Mouse (Mus musculus): ENCODE measurements at regions not wholly inside any gene's neighbourhood (a gene's known extent, or its start where the extent isn't known, plus 50 kb on each side); places are given as distances from the start of the nearest gene placed in this dataset.

- Histone ChIP-seq H3K27me3 (ENCODE audit: poor library complexity, severe bottlenecking) (no peaks in the 10 kb centered on the region), H3K9me3 (no peaks in the 10 kb centered on the region), H3K36me3 (replicated peaks) (no peaks in the 10 kb centered on the region), H3K4me1 (no peaks in the 10 kb centered on the region), H3K27ac (no peak overlapping the region), H3K4me3 (no peak overlapping the region)
- DNase-seq (ENCODE audit: extremely low spot score, low spot score), result no peak
Measured at GRCm38 (mm10) chr14:72877132-72877531, 167.3 kb upstream of the Fndc3a start.

- no peak overlapping the region for H3K4me3 ChIP-seq
- H3K27me3 ChIP-seq (ENCODE audit: poor library complexity, severe bottlenecking), result no peaks in the 10 kb centered on the region
- 80% methylated on average over 3 of the region's 3 CpGs for whole genome bisulfite sequencing
- DNase-seq (ENCODE audit: extremely low spot score, low spot score), result no peak
- H3K27ac ChIP-seq, result no peak overlapping the region
- no peaks in the 10 kb centered on the region for H3K9me3 ChIP-seq
- peaks cover 12% of the 10 kb centered on the region for H3K4me1 ChIP-seq
- no peaks in the 10 kb centered on the region for H3K36me3 ChIP-seq (replicated peaks)
Measured at GRCm38 (mm10) chr14:72873494-72873893, 163.7 kb upstream of the Fndc3a start.

GRCm38 (mm10) chr14:72869188-72869749 is 159.5 kb upstream of the Fndc3a start:
- no peaks in the 10 kb centered on the region for H3K36me3 ChIP-seq (replicated peaks)
- peak overlapping the region; percentile 4; the same call in 1 of the 2 replicates for H3K4me3 ChIP-seq
- H3K27me3 ChIP-seq (ENCODE audit: poor library complexity, severe bottlenecking), result no peaks in the 10 kb centered on the region
- WGBS, result 60% methylated on average over 20 of the region's 20 CpGs
- DNase-seq (ENCODE audit: extremely low spot score, low spot score), result no peak
- no peak overlapping the region for H3K27ac ChIP-seq
- H3K4me1 ChIP-seq, result peaks cover 12% of the 10 kb centered on the region
- H3K9me3 ChIP-seq, result no peaks in the 10 kb centered on the region

- peaks cover 12% of the 10 kb centered on the region for H3K4me1 ChIP-seq
- WGBS, result 88% methylated on average over 2 of the region's 2 CpGs
- no peaks in the 10 kb centered on the region for H3K9me3 ChIP-seq
- H3K4me3 ChIP-seq, result no peak overlapping the region
- no peaks in the 10 kb centered on the region for H3K36me3 ChIP-seq (replicated peaks)
- no peak for DNase-seq (ENCODE audit: extremely low spot score, low spot score)
- no peaks in the 10 kb centered on the region for H3K27me3 ChIP-seq (ENCODE audit: poor library complexity, severe bottlenecking)
- no peak overlapping the region for H3K27ac ChIP-seq
Measured at GRCm38 (mm10) chr14:72866896-72867295, 157.1 kb upstream of the Fndc3a start.

GRCm38 (mm10) chr14:72865531-72865930 is 155.7 kb upstream of the Fndc3a start:
- Histone ChIP-seq H3K27me3 (ENCODE audit: poor library complexity, severe bottlenecking) (no peaks in the 10 kb centered on the region), H3K4me1 (peaks cover 12% of the 10 kb centered on the region), H3K9me3 (no peaks in the 10 kb centered on the region), H3K36me3 (replicated peaks) (no peaks in the 10 kb centered on the region), H3K4me3 (no peak overlapping the region), H3K27ac (no peak overlapping the region)
- no peak for DNase-seq (ENCODE audit: extremely low spot score, low spot score)

GRCm38 (mm10) chr14:72864792-72865191 is 155.0 kb upstream of the Fndc3a start:
- Histone ChIP-seq H3K9me3 (no peaks in the 10 kb centered on the region), H3K36me3 (replicated peaks) (no peaks in the 10 kb centered on the region), H3K4me3 (no peak overlapping the region), H3K4me1 (peaks cover 10% of the 10 kb centered on the region), H3K27ac (no peak overlapping the region), H3K27me3 (ENCODE audit: poor library complexity, severe bottlenecking) (no peaks in the 10 kb centered on the region)
- 97% methylated on average over 4 of the region's 4 CpGs for WGBS
- DNase-seq (ENCODE audit: extremely low spot score, low spot score), result no peak

- whole genome bisulfite sequencing, result 83% methylated on average over 5 of the region's 5 CpGs
- Histone ChIP-seq H3K9me3 (no peaks in the 10 kb centered on the region), H3K27ac (no peak overlapping the region), H3K4me1 (peaks cover 4% of the 10 kb centered on the region), H3K4me3 (no peak overlapping the region), H3K36me3 (replicated peaks) (no peaks in the 10 kb centered on the region), H3K27me3 (ENCODE audit: poor library complexity, severe bottlenecking) (no peaks in the 10 kb centered on the region)
- no peak for DNase-seq (ENCODE audit: extremely low spot score, low spot score)
Measured at GRCm38 (mm10) chr14:72864130-72864529, 154.3 kb upstream of the Fndc3a start.

- 78% methylated on average over 7 of the region's 7 CpGs for WGBS
- H3K27me3 ChIP-seq (ENCODE audit: poor library complexity, severe bottlenecking), result no peaks in the 10 kb centered on the region
Measured at GRCm38 (mm10) chr14:72862806-72863526, 153.2 kb upstream of the Fndc3a start.

GRCm38 (mm10) chr14:72854226-72854625 is 144.4 kb upstream of the Fndc3a start:
- no peaks in the 10 kb centered on the region for H3K27me3 ChIP-seq (ENCODE audit: poor library complexity, severe bottlenecking)
- H3K36me3 ChIP-seq (replicated peaks), result no peaks in the 10 kb centered on the region
- no peaks in the 10 kb centered on the region for H3K9me3 ChIP-seq
- DNase-seq (ENCODE audit: extremely low spot score, low spot score), result no peak
- no peak overlapping the region for H3K4me3 ChIP-seq
- 100% methylated on average over 1 of the region's 1 CpGs for WGBS
- H3K4me1 ChIP-seq, result no peaks in the 10 kb centered on the region
- H3K27ac ChIP-seq, result no peak overlapping the region

More at GRCm38 (mm10) chr14:72862806-72863526, 153.2 kb upstream of the Fndc3a start:
- no peaks in the 10 kb centered on the region for H3K4me1 ChIP-seq
- H3K9me3 ChIP-seq, result no peaks in the 10 kb centered on the region
- no peak overlapping the region for H3K4me3 ChIP-seq
- H3K36me3 ChIP-seq (replicated peaks), result no peaks in the 10 kb centered on the region
- DNase-seq (ENCODE audit: extremely low spot score, low spot score), result no peak
- no peak overlapping the region for H3K27ac ChIP-seq

- WGBS, result 90% methylated on average over 3 of the region's 3 CpGs
- Histone ChIP-seq H3K9me3 (no peaks in the 10 kb centered on the region), H3K27me3 (ENCODE audit: poor library complexity, severe bottlenecking) (no peaks in the 10 kb centered on the region), H3K27ac (no peak overlapping the region), H3K36me3 (replicated peaks) (no peaks in the 10 kb centered on the region), H3K4me1 (no peaks in the 10 kb centered on the region), H3K4me3 (no peak overlapping the region)
- no peak for DNase-seq (ENCODE audit: extremely low spot score, low spot score)
Measured at GRCm38 (mm10) chr14:72853104-72853503, 143.3 kb upstream of the Fndc3a start.

GRCm38 (mm10) chr14:72850884-72851283 is 141.1 kb upstream of the Fndc3a start:
- Histone ChIP-seq H3K27me3 (ENCODE audit: poor library complexity, severe bottlenecking) (no peaks in the 10 kb centered on the region), H3K4me3 (no peak overlapping the region), H3K36me3 (replicated peaks) (no peaks in the 10 kb centered on the region), H3K27ac (no peak overlapping the region), H3K4me1 (no peaks in the 10 kb centered on the region), H3K9me3 (no peaks in the 10 kb centered on the region)
- no peak for DNase-seq (ENCODE audit: extremely low spot score, low spot score)
- WGBS, result 74% methylated on average over 3 of the region's 3 CpGs

- Histone ChIP-seq H3K4me3 (no peak overlapping the region), H3K36me3 (replicated peaks) (no peaks in the 10 kb centered on the region), H3K4me1 (peaks cover 7% of the 10 kb centered on the region; the same call in 1 of the 2 replicates), H3K27ac (no peak overlapping the region), H3K9me3 (no peaks in the 10 kb centered on the region), H3K27me3 (ENCODE audit: poor library complexity, severe bottlenecking) (no peaks in the 10 kb centered on the region)
- DNase-seq (ENCODE audit: extremely low spot score, low spot score), result no peak
- 88% methylated on average over 4 of the region's 4 CpGs for WGBS
Measured at GRCm38 (mm10) chr14:72848271-72848955, 138.6 kb upstream of the Fndc3a start.

- H3K36me3 ChIP-seq (replicated peaks), result no peaks in the 10 kb centered on the region
- DNase-seq (ENCODE audit: extremely low spot score, low spot score), result no peak
- WGBS, result 82% methylated on average over 7 of the region's 7 CpGs
- H3K4me3 ChIP-seq, result no peak overlapping the region
- H3K27ac ChIP-seq, result no peak overlapping the region
- H3K27me3 ChIP-seq (ENCODE audit: poor library complexity, severe bottlenecking), result no peaks in the 10 kb centered on the region
- H3K9me3 ChIP-seq, result no peaks in the 10 kb centered on the region
- H3K4me1 ChIP-seq, result peaks cover 7% of the 10 kb centered on the region; the same call in 1 of the 2 replicates
Measured at GRCm38 (mm10) chr14:72847466-72847865, 137.7 kb upstream of the Fndc3a start.
